Mouse (Mus musculus) CH12.LX (cell line): ENCODE results near the gene Sh2d7.

ENCODE experiments used
- KAT2A ChIP-seq: IDR thresholded peaks from 2 replicates; pipeline ENCODE4 v1.6.1; 2012; ENCODE audit warnings: low read length, improper control_type of control experiment, inconsistent platforms; ENCODE audit not compliant: insufficient replicate concordance
- MAZ ChIP-seq: IDR thresholded peaks from 2 replicates; pipeline ENCODE4 v1.6.1; 2012; ENCODE audit warnings: low read depth, mild to moderate bottlenecking, inconsistent platforms, low read length, improper control_type of control experiment, moderate library complexity

- TF ChIP-seq KAT2A: no peak
- TF ChIP-seq MAZ: no peak
These were observed 7.4 kb upstream of the Sh2d7 start for GRCm38 (mm10) chr9:54531421-54531820.
